Mouse (Mus musculus) testis, adult 2 months (tissue): ENCODE data around the gene Gm11733.

Experiments used
- CTCF ChIP-seq: fragments of 200-500 bp; IDR thresholded peaks from 2 replicates; pipeline ENCODE4 v1.5.1; 2012; ENCODE audit warnings: low read depth, mild to moderate bottlenecking, inconsistent platforms, low read length, moderate library complexity; ENCODE audit not compliant: control insufficient read depth, insufficient read depth, insufficient replicate concordance
- POLR2A ChIP-seq: fragments of 200-500 bp; IDR thresholded peaks from 2 replicates; pipeline ENCODE4 v1.6.1; 2012; ENCODE audit warnings: low read depth, mild to moderate bottlenecking, inconsistent platforms, low read length, moderate library complexity; ENCODE audit not compliant: control insufficient read depth

DNA sequence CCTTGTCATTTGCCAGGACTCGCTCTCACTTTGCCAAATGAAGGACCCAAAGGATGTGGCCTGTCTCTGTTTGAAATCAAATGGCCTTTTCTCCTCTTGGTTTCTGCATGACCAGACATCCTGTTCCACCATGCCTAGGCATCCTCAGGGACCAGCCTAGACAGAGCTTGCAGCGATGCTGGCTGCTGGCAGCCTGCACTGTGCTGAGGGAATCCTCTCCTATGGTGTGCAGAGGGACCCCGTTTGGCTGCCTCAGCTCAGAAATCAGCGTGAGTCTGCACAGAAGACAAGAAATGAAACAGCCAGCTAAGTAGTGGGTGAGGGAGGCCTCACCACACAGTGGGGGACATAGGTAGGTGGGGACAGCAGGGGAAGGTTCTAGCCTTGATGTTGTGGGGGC, 12.6 kb downstream of the Gm11733 start:
- TF ChIP-seq CTCF (no peak), POLR2A (no peak)
